Mouse (Mus musculus) left cerebral cortex, adult 2 months (tissue): Measurements from ENCODE around the gene Rab31. TPM values are rescaled to one million over a fixed set of nuclear protein-coding genes. Genes with fewer than 3 reads are reported as not detected.
A peak's percentile ranks its signal among the peaks of the same experiment; 100 is the strongest.

Experiments used
- DNase-seq, 2 experiments: peaks; one replicate each; pipeline ENCODE4 v3.0.0; 2021 to 2022; ENCODE audit warnings: low spot score in 2 of 2, mixed read lengths in 1 of 2; ENCODE audit errors: extremely low spot score in 1 of 2
- H3K27ac ChIP-seq: fragments of 200-600 bp; 2 replicates; pipeline ENCODE4 v1.8.1; 2022
- H3K4me3 ChIP-seq: fragments of 200-600 bp; 2 replicates; pipeline ENCODE4 v1.8.1; 2022
- CTCF ChIP-seq: fragments of 200-600 bp; IDR thresholded peaks from 2 replicates; pipeline ENCODE4 v1.8.1; 2022; ENCODE audit warnings: antibody characterized with exemption, mild to moderate bottlenecking, moderate library complexity
- intact Hi-C: fragments of 180-260 bp; cut with DNase I; formaldehyde crosslinking; loops from one replicate; pipeline ENCODE4 v1.15.1; 2025
- total RNA-seq, 2 experiments: library from RNA; stranded (reverse); gene quantifications; 2 replicates each; pipeline ENCODE4 v1.2.3; 2021

Rab31 gene
- total RNA-seq, 2 experiments from 2014 or later: 53.6 to 54.7 TPM

GRCm38 (mm10) chr17:65692276-65692675, 80.3 kb downstream of the Rab31 start:
- no peak for TF ChIP-seq CTCF

GRCm38 (mm10) chr17:65683731-65684130, 88.8 kb downstream of the Rab31 start:
- Histone ChIP-seq H3K4me3 (no peak overlapping the region), H3K27ac (no peak overlapping the region)
- peak in 1 of 2 experiments; percentile 12 for DNase-seq
- intact Hi-C loops: no loop called here
- TF ChIP-seq CTCF: no peak

More at GRCm38 (mm10) chr17:65692276-65692675, 80.3 kb downstream of the Rab31 start:
- DNase-seq: peak in 1 of 2 experiments; percentile 8
- H3K4me3 ChIP-seq: no peak overlapping the region
- no peak overlapping the region for H3K27ac ChIP-seq
- intact Hi-C loops: no loop called here

GRCm38 (mm10) chr17:65683316-65683715, 89.2 kb downstream of the Rab31 start:
- H3K27ac ChIP-seq: no peak overlapping the region; the same call in 1 of the 2 replicates

GRCm38 (mm10) chr17:65682071-65682680, 90.4 kb downstream of the Rab31 start:
- Histone ChIP-seq H3K4me3 (no peak overlapping the region), H3K27ac (no peak overlapping the region)
- peak in 1 of 2 experiments; percentile 7 for DNase-seq
- no peak for TF ChIP-seq CTCF
- intact Hi-C loops: no loop called here

More at GRCm38 (mm10) chr17:65683316-65683715, 89.2 kb downstream of the Rab31 start:
- TF ChIP-seq CTCF: no peak
- peak in 1 of 2 experiments; percentile 9 for DNase-seq
- H3K4me3 ChIP-seq: no peak overlapping the region
- intact Hi-C loops: no loop called here

- intact Hi-C loops: no loop called here
- no peak for TF ChIP-seq CTCF
- H3K27ac ChIP-seq: no peak overlapping the region
- H3K4me3 ChIP-seq: no peak overlapping the region
- peak in 1 of 2 experiments; percentile 4 for DNase-seq
These were observed 91.0 kb downstream of the Rab31 start for GRCm38 (mm10) chr17:65681516-65681915.

- Histone ChIP-seq H3K4me3 (no peak overlapping the region), H3K27ac (no peak overlapping the region)
- no peak for TF ChIP-seq CTCF
- intact Hi-C loops: no loop called here
- DNase-seq: peak in 1 of 2 experiments; percentile 7
These were observed 91.6 kb downstream of the Rab31 start for GRCm38 (mm10) chr17:65680801-65681412.

- intact Hi-C loops: loop anchor here (5.0 kb wide), 1 partner anchor 68 kb away; the partner anchor contains the start of gene Vapa
- DNase-seq: no peak
- Histone ChIP-seq H3K4me3 (no peak overlapping the region), H3K27ac (peak overlapping the region; percentile 11; the same call in 1 of the 2 replicates)
- no peak for TF ChIP-seq CTCF
These were observed 92.6 kb downstream of the Rab31 start for GRCm38 (mm10) chr17:65679806-65680446.

GRCm38 (mm10) chr17:65677742-65678141, 94.8 kb downstream of the Rab31 start:
- intact Hi-C loops: loop anchor here (5.0 kb wide), 1 partner anchor 65 kb away; the partner anchor contains the start of gene Vapa
- Histone ChIP-seq H3K4me3 (no peak overlapping the region), H3K27ac (no peak overlapping the region)
- no peak for DNase-seq
- TF ChIP-seq CTCF: peak; percentile 63

- no peak for TF ChIP-seq CTCF
- intact Hi-C loops: loop anchor here (5.0 kb wide), 1 partner anchor 64 kb away; the partner anchor contains the start of gene Vapa
- DNase-seq: no peak
- no peak overlapping the region for H3K4me3 ChIP-seq
- H3K27ac ChIP-seq: no peak overlapping the region
These were observed 96.0 kb downstream of the Rab31 start for GRCm38 (mm10) chr17:65676536-65676935.

- no peak for DNase-seq
- intact Hi-C loops: loop anchor here (5.0 kb wide), 1 partner anchor 64 kb away; the partner anchor contains the start of gene Vapa
- TF ChIP-seq CTCF: no peak
- no peak overlapping the region for H3K27ac ChIP-seq
- no peak overlapping the region for H3K4me3 ChIP-seq
These were observed 96.6 kb downstream of the Rab31 start for GRCm38 (mm10) chr17:65675985-65676384.

- no peak for DNase-seq
- no peak overlapping the region for H3K4me3 ChIP-seq
- H3K27ac ChIP-seq: no peak overlapping the region
- intact Hi-C loops: loop anchor here (5.0 kb wide), 1 partner anchor 62 kb away; the partner anchor contains the start of gene Vapa
- TF ChIP-seq CTCF: no peak
These were observed 97.8 kb downstream of the Rab31 start for GRCm38 (mm10) chr17:65674710-65675171.

- intact Hi-C loops: no loop called here
- Histone ChIP-seq H3K27ac (no peak overlapping the region), H3K4me3 (no peak overlapping the region)
- no peak for DNase-seq
- no peak for TF ChIP-seq CTCF
These were observed 99.6 kb downstream of the Rab31 start for GRCm38 (mm10) chr17:65672926-65673325.
